Mouse (Mus musculus): ENCODE measurements around the gene Fam98c. TPM values are rescaled to one million over a fixed set of nuclear protein-coding genes. Genes with fewer than 3 reads are reported as not detected.

The Fam98c gene
- total and polyA plus RNA-seq, 3 experiments: 14.1 to 15.2 (median 14.5) TPM

DNA sequence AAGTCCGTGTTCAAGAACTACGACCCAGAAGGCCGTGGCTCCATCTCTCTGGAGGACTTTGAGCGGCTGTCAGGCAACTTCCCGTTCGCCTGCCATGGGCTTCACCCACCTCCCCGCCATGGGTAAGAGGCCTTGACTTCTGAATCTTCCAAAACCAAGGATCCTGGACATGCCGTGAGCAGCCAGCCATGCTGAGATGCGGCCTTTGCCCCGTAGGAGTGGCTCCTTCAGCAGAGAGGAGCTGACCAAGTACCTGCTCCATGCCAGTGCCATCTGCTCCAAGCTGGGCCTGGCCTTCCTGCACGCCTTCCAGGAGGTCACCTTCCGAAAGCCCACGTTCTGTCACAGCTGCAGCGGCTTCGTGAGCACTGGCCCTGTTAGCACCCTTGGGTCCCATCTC is 7.3 kb downstream of the Fam98c start:
- H3K4me2 ChIP-seq (ENCODE audit: insufficient read depth, low read depth, poor library complexity, severe bottlenecking): no peak overlapping the region
- no peaks in the 10 kb centered on the region for H3K9me3 ChIP-seq (replicated peaks; ENCODE audit: low read length)
- peaks cover 0 to 22% of the 10 kb centered on the region in 2 experiments for H3K36me3 ChIP-seq (replicated peaks in 1 of 2; ENCODE audit: control insufficient read depth in 1 of 2, insufficient read depth in 1 of 2, low read length in 1 of 2)
- H3K27me3 ChIP-seq (replicated peaks): no peaks in the 10 kb centered on the region
- H3K4me1 ChIP-seq (ENCODE audit: control insufficient read depth in 1 of 2, insufficient read depth in 2 of 2): peaks cover 4 to 18% of the 10 kb centered on the region in 2 experiments; a peak in 3 of 4 replicates
- dilution Hi-C loops (cut with MboI; ENCODE audit: extremely low pct_ligation_motif_present, extremely low pct_unique_long_range_greater_than_20kb, low sequenced_read_pairs): no loop called here
- H3K4me3 ChIP-seq (replicated peaks in 1 of 3; ENCODE audit: low read depth in 2 of 3, low read length in 2 of 3, poor library complexity in 1 of 3): no peak overlapping the region
- in situ Hi-C loops (cut with MboI; ENCODE audit: low pct_ligation_motif_present, low pct_unique_long_range_greater_than_20kb, low sequenced_read_pairs): no loop called here
- TF ChIP-seq NELFE (IDR thresholded peaks at IDR 0.05; ENCODE audit: low read depth, low read length): no peak
- no peak for TF ChIP-seq UBTF (IDR thresholded peaks at IDR 0.05; ENCODE audit: low read depth, low read length)
- no peak for TF ChIP-seq MAFK (IDR thresholded peaks at IDR 0.05; ENCODE audit: insufficient replicate concordance, low read length)
- no peak overlapping the region for H3K9ac ChIP-seq (ENCODE audit: insufficient read depth, low read depth)
- no peaks in the 10 kb centered on the region for H3K79me2 ChIP-seq (replicated peaks; ENCODE audit: control insufficient read depth, extremely low read depth, insufficient read depth, poor library complexity, severe bottlenecking)
- DNase-seq (ENCODE audit: extremely low read depth): no peak
- H3K27ac ChIP-seq (ENCODE audit: insufficient read depth, low read depth): no peak overlapping the region

DNA sequence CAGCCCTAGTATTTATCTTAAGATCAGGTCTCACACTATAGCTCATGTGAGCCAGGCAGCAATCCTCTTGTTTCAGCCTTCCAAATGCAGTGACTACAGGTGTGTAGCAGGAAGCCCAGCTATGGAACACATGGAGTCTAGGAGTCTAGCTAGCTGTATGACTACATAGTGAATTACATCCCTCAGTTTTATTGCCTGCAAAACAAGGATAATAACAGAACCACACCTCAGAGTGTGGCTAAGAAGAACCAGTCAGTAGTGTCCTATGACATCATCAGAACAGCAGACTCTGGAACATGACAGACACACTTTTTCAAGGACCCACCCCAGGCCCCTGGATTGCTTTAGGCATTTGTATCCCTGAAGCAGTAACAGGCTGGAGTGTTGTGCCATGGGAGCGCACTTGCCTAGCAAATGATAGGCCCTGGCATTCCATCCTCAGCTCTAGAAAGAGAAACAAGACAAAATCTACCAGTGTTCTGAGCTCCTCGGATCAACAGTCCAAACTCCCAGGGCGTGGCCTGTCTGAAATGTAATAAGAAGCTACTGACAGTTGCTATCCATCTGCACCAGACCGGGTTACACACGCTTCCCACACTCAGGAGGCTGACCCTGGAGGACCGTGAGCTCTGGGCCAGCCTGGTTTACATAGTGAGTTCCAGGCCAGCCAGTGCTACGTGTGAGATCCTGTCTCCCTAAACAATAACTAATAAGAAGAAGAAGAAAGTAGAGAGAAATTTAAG is 9.2 kb downstream of the Fam98c start:
- Histone ChIP-seq H3K4me2 (ENCODE audit: insufficient read depth, low read depth, poor library complexity, severe bottlenecking) (no peak overlapping the region), H3K27me3 (replicated peaks) (no peaks in the 10 kb centered on the region), H3K9ac (ENCODE audit: insufficient read depth, low read depth) (no peak overlapping the region), H3K79me2 (replicated peaks; ENCODE audit: control insufficient read depth, extremely low read depth, insufficient read depth, poor library complexity, severe bottlenecking) (no peaks in the 10 kb centered on the region), H3K36me3 (replicated peaks in 1 of 2; ENCODE audit: control insufficient read depth in 1 of 2, insufficient read depth in 1 of 2, low read length in 1 of 2) (peaks cover 0 to 10% of the 10 kb centered on the region in 2 experiments), H3K4me1 (ENCODE audit: control insufficient read depth in 1 of 2, insufficient read depth in 2 of 2) (peaks cover 7 to 31% of the 10 kb centered on the region in 2 experiments), H3K9me3 (replicated peaks; ENCODE audit: low read length) (no peaks in the 10 kb centered on the region), H3K4me3 (replicated peaks in 1 of 3; ENCODE audit: low read depth in 2 of 3, low read length in 2 of 3, poor library complexity in 1 of 3) (no peak overlapping the region), H3K27ac (ENCODE audit: insufficient read depth, low read depth) (no peak overlapping the region)
- TF ChIP-seq RAD21 (IDR thresholded peaks at IDR 0.05; ENCODE audit: low read depth, low read length) (no peak), POLR2AphosphoS2 (IDR thresholded peaks at IDR 0.05; ENCODE audit: low read depth, low read length) (no peak), MAX (IDR thresholded peaks at IDR 0.05; ENCODE audit: low read length) (no peak), MEF2A (IDR thresholded peaks at IDR 0.05; ENCODE audit: borderline replicate concordance, low read depth, low read length) (no peak), TCF12 (IDR thresholded peaks at IDR 0.05; ENCODE audit: low read depth, low read length) (no peak)
- dilution Hi-C loops (cut with MboI; ENCODE audit: extremely low pct_ligation_motif_present, extremely low pct_unique_long_range_greater_than_20kb, low sequenced_read_pairs): no loop called here
- in situ Hi-C loops (cut with MboI; ENCODE audit: low pct_ligation_motif_present, low pct_unique_long_range_greater_than_20kb, low sequenced_read_pairs): no loop called here
- DNase-seq (ENCODE audit: extremely low read depth): no peak

DNA sequence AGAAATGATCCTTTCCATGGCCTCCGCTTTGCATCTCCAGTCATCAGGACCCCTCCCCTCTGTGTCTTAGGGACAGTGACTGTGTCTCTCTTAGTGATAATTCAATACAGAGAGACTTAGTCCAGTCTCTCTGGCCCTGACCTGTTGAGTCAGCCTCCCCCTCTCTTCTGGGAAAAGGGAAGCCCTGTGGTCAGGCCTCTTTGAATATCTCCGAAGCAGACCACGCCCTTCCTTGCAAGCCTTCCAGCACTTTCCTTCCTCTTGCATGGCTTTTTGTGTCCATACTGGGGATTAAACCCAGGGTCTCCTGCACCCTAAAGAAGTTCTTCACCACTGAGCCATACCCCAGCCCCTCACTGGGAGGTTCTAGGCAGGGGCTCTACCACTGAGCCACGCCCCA is 12.0 kb downstream of the Fam98c start:
- dilution Hi-C loops (cut with MboI; ENCODE audit: extremely low pct_ligation_motif_present, extremely low pct_unique_long_range_greater_than_20kb, low sequenced_read_pairs): no loop called here
- TF ChIP-seq USF2 (conservative IDR thresholded peaks at IDR 0.05; ENCODE audit: low read depth, low read length) (no peak), CHD2 (IDR thresholded peaks at IDR 0.05; ENCODE audit: low read length) (no peak), USF1 (IDR thresholded peaks at IDR 0.05; ENCODE audit: low read depth, low read length) (no peak), SIN3A (IDR thresholded peaks at IDR 0.05; ENCODE audit: low read length) (no peak), IRF4 (IDR thresholded peaks at IDR 0.05; ENCODE audit: low read depth, low read length) (no peak), PAX5 (IDR thresholded peaks at IDR 0.05; ENCODE audit: low read length) (no peak), GABPA (IDR thresholded peaks at IDR 0.05; ENCODE audit: insufficient replicate concordance, low read depth, low read length) (no peak), MXI1 (IDR thresholded peaks at IDR 0.05; ENCODE audit: low read depth, low read length) (no peak), JUND (conservative IDR thresholded peaks at IDR 0.05; ENCODE audit: low read depth, low read length) (no peak), NELFE (IDR thresholded peaks at IDR 0.05; ENCODE audit: low read depth, low read length) (no peak), NRF1 (IDR thresholded peaks at IDR 0.05; ENCODE audit: low read depth, low read length) (no peak), MAX (IDR thresholded peaks at IDR 0.05; ENCODE audit: low read length) (no peak), ZMIZ1 (IDR thresholded peaks at IDR 0.05; ENCODE audit: low read depth, low read length) (no peak), ZKSCAN1 (IDR thresholded peaks at IDR 0.05; ENCODE audit: borderline replicate concordance, low read depth, low read length) (no peak), ZC3H11A (IDR thresholded peaks at IDR 0.05; ENCODE audit: low read depth, low read length) (no peak), KAT2A (IDR thresholded peaks at IDR 0.05; ENCODE audit: insufficient replicate concordance, low read length) (no peak), SMC3 (IDR thresholded peaks at IDR 0.05; ENCODE audit: low read depth, low read length) (no peak), MYC (IDR thresholded peaks at IDR 0.05; ENCODE audit: low read depth, low read length) (no peak), RCOR1 (conservative IDR thresholded peaks at IDR 0.05; ENCODE audit: low read depth, low read length) (no peak)
- no peaks in the 10 kb centered on the region for H3K27me3 ChIP-seq (replicated peaks)
- H3K4me2 ChIP-seq (ENCODE audit: insufficient read depth, low read depth, poor library complexity, severe bottlenecking): no peak overlapping the region
- H3K9me3 ChIP-seq (replicated peaks; ENCODE audit: low read length): no peaks in the 10 kb centered on the region
- peaks cover 0 to 7% of the 10 kb centered on the region in 2 experiments for H3K36me3 ChIP-seq (replicated peaks in 1 of 2; ENCODE audit: control insufficient read depth in 1 of 2, insufficient read depth in 1 of 2, low read length in 1 of 2)
- H3K9ac ChIP-seq (ENCODE audit: insufficient read depth, low read depth): no peak overlapping the region
- in situ Hi-C loops (cut with MboI; ENCODE audit: low pct_ligation_motif_present, low pct_unique_long_range_greater_than_20kb, low sequenced_read_pairs): no loop called here
- DNase-seq (ENCODE audit: extremely low read depth): no peak
- peaks cover 12 to 37% of the 10 kb centered on the region in 2 experiments for H3K4me1 ChIP-seq (ENCODE audit: control insufficient read depth in 1 of 2, insufficient read depth in 2 of 2)
- no peak overlapping the region for H3K4me3 ChIP-seq (replicated peaks in 1 of 3; ENCODE audit: low read depth in 2 of 3, low read length in 2 of 3, poor library complexity in 1 of 3)
- H3K79me2 ChIP-seq (replicated peaks; ENCODE audit: control insufficient read depth, extremely low read depth, insufficient read depth, poor library complexity, severe bottlenecking): no peaks in the 10 kb centered on the region
- H3K27ac ChIP-seq (ENCODE audit: insufficient read depth, low read depth): no peak overlapping the region

Measured in CH12.LX (cell line).